Mouse (Mus musculus) T-cell, adult 2 months (primary cell): ENCODE results near the gene Scyl1.

Source experiments
- DNase-seq: peaks from one replicate; pipeline ENCODE4 v3.0.0; 2022; ENCODE audit warnings: low spot score

The Scyl1 gene

DNA sequence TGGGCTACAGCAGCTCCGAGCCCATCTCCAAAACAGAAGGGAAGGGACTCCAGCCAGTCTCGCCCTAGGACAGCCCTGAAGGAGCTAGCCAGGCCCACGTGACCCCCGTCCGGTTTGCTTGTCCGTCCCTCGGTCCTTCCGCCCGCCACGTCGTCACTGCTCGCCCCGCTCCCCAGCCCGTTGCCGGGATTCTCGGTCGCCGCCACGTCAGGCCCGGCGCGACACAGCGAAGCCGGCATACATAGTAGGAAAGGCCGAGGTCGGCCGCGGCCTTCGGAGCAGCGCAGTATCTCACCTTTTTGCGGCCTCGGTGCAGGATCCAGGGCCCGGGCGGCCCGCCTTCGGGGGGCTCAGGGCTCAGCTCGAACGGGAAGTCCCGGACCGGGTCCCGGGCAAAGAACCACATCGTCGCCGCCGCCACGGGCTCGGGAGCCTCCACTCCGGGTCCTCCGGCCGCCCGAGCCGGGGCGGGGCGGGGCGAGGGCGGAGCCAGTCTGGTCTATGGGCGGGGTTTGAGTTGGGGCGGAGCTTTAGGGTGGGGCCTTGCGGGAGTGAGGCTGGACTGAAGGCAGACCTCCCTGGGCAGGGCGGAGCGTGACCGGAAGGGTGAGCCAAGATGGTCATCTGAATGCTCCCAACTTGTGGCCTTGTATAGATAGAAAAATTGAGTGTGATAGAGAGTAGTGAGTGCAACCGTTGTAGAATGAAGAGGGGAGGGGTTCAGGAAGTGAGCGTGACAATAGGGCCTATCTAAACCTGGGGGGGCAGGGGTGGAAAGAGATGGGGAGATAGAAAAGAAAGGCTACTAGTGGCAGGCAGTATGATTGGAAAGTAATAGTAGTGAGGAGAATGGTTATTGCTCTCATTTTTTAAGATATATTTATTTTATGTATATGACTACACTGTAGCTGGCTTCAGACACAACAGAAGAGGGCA lies at the start of gene Scyl1:
Scyl1 (minus strand) TSS at position 495 of the 936 bp plus-strand sequence.
- peak; percentile 85 for DNase-seq

DNA sequence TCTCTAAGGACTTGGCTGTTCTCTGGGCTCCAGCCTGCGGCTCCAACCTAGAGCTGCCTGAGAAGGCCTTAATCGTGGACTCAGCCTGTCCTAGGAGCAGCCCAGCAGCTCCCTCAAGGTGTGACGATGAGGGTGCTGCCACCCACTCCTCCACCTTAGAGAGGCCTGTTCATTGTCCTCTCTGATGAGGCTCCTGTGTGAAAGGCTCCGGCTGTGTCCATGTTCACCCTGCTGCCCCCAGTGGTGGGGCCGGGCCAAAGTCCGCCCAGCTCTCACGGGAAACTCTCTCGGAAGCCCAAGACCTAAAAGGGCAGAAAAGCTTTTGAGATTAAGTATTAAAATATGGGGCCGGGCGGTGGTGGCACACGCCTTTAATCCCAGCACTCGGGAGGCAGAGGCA lies 48.3 kb upstream of the Scyl1 start:
- DNase-seq: no peak

DNA sequence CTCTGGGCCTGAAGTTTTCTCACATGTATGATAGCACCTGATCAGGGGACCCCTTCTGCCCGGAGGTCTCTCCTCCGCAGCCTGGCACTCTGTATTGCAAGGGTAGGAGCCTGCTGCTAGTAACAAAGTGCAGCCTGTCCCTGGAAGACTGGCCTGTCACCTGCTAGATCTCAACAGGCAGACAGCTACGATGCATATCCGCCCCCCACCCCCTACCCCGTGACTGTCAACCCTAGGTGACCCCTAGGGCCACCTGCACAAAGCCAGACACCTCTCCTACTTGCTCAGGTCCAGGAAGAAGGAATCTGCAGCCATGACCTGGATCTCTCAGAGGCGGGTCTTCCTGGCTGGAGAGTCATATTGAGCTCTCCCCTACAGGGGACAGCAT lies 47.4 kb upstream of the Scyl1 start:
- DNase-seq: no peak

DNA sequence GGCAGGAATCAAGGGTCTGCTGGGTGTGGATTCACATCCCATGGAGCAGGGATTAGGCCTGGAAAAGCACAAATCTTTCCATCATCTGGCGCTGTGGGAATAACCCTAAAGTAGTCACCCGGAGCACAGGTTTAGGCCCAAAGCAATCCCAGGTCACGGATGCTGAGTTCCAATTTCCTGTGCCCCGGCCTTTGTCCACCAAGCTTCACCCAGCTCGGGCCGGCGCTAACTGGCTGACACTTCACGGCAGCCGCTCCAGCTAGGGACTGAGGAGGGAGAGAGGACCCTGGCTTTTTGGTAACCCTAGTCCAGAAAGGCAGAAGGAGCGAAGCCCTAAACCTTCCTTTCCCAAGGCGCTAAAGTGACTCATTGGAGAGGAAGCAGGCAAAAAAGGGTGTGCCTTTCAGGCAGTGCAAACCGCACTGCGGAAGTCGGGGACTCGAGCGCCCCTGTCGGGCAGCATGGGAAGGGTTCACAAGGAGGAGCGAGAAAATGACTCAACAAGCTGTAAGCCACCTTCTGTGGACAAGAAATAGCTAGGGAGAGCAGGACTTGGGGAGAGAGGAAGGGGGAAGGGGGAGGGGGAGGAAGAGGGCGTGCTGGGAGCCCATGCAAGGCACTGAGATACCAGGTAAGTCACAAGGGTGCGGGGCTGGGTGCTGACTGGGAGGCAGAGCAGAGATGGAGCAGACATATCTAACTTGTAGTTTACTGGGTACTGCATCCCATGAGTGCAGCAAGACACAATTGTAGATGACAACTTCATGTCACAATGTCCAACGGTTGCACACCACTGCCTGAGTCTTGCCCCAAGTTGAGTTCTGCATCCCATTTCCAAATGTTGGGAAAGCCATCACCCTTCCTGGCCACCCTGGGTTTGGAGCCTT lies 46.7 kb upstream of the Scyl1 start:
- peak; percentile 87 for DNase-seq

DNA sequence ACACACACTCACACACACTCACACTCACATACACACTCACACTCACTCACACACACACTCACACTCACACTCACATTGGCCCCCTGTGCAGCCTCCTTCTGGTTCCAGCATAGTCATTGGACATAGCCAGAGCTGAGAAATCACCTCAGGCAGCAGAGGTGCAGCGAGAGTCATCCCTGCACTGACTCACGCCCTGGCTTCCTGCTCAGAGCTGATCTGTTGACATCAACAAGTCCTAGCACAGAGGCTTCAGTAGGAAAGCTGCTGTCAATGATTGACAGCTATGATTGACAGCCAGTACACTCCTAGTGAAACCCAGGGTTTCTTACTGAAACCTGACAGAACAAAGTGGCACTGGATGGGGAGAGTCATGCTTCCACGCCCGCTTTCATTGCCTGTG lies 44.7 kb upstream of the Scyl1 start:
- DNase-seq: peak; percentile 74

DNA sequence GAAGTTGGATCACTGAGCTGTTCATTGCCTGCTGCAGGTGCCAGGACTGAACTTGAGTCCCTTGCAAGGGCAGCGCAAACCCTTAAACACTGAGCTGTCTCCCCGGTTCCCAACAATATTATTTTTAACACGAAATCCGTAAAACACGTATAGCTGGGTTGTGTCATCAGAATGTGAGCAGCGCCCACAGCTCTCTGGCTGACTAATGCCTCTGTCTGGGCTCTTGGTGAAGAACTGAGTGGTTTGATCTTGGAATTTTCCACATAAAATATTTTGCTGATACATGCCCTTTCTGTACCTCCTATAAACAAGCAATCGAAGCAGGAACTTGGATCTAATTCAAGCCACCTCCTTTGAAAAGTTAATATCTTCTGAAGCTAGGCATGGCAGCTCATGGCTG lies 43.8 kb upstream of the Scyl1 start:
- no peak for DNase-seq

DNA sequence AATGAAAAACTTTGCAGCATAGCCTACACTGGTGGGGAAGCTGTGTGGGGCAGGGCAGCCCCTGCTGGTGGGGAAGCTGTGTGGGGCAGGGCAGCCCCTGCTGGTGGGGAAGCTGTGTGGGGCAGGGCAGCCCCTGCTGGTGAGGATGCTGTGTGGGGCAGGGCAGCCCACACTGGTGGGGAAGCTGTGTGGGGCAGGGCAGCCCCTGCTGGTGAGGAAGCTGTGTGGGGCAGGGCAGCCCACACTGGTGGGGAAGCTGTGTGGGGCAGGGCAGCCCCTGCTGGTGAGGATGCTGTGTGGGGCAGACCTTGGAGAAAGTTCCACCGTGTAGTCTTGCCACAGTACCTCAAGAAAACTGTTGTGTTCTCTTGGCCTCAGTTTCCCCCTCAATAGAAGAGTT lies 42.8 kb upstream of the Scyl1 start:
- peak; percentile 47 for DNase-seq

DNA sequence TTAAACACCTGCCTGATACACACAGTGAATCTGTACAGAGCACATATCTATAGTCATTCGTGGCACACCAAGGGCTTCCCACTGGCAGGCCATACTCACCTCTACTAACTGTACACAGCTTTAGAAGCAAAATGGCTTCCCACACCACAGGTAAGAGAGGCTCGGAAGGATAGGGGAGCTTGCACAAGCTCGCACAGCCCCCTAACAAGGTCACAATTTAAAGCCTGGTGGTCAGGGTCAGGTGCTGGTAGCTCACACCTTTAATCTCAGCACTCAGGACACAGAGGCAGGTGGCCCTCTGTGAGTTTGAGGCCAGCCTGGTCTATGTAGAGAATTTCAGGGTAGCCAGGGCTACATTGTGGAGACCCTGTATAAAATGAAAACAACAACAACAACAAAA lies 42.3 kb upstream of the Scyl1 start:
- DNase-seq: no peak

DNA sequence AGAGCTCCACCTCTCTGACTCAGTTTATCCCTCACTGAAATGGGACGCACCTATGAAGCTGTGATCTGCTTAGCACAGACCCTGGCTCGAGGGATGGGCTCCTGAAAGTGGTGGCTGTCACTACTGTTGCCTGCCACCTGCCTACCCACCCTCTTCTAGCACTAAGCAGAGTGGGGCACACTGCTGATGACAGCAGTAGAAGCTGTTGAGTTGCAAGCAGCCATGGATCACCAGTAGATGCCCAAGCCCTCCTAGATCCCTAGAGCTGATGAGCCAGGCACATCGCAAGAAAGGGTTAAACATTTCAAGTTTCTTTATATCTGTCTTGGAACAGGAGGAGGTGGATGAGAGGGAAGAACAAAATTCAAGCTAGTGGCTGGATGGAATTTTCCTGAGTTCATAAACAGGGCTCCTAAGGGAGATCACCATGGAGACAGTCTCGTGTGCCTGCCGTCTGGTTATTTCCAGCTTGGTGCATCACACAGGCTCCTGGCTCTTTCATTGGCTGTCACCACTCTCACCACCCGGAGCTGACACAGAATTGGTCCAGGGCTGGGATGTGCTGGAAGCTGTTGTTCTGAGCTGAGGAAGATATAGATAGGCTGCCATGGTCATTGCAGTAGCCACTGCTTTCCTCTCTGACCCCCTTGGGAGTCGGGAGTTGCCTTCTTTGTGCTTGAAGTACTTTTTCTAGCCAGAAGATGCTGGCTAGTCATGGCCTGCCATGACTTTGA lies 40.7 kb upstream of the Scyl1 start:
- DNase-seq: no peak

DNA sequence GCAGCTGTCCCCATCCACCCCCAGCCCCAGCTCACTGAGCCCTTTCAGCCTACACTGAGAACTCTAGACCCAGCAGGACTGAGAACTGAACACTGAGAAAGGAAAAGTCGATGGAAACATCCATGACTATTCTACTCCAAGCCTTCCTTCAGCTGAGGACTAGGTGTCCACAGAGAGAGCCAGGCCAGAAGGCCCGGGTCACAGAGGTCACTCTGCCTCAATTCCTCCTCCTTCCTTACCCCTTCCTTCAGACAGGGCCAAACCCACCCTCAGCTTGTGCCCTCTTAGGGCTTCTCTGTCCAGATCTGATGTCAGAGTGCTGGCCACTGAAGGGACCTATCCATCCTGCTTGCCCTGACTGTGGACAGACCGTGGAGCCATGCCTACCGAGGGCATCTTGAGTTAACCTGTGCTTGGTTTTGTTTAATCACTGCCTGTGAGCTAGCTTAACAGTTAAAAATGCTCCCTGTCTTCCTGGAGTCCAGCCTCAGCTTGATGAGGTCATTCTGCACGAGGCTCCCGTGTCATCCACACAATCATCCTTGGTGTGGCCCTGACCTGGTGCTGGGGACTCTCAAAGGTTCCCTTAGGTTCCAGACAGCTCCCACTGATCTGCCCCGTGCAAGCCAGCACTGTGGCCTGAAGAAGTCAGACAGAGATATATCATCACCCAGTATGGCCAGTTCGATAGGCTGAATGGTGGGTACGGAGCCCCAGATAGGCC lies 39.8 kb upstream of the Scyl1 start:
- no peak for DNase-seq

DNA sequence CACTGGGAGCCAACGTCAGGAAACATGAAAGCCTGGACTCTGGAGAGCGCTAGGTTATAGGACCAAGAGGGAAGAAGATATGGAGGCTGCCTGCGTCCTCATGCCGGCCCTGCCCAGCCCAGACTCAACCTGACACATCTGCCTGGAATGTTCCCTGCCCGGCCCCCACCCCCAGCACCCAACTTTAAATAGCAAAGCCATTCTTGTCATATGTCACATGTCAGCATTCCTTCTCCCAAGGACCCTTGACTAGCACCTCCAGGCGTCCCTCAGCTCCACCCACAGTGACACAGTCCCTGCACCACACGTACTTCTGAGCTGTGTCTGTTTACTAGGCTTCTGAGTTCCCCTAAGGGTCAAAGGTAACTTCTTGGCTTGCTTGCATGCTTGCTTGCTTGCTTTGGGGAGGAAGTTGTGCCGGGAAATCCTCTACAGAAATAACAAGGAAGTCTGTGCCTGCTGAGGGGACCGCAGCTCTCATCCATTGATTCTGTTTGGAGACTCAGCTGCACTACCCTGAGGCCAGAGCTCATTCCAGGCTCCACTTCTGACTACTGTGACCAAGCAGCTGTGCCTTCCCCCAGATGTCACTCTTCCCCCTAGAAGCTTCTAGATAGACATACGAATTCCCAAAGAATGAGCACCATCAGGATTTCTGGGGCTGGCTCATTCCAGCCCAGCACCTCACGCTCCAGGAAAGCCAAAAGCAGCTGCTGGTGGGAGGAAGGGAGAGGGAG lies 39.1 kb upstream of the Scyl1 start:
- DNase-seq: no peak

DNA sequence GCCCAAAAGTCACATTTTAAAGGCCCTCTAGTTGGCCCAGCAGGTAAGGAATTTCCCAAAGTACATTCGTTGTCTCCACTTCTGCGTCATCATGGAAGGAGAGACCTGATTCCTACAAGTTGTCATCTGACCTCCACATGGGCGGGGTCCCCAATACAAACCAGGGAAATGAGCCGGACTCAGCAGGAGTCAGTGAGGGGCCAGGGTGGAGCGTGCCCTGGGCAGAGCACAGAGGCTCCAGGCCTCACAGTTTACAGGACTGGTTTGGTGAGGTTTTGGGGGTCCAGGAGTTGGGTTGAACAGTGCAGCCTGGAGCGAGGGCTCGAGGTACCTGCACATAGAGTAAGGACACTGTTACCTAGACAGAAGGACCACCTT lies 38.5 kb upstream of the Scyl1 start:
- no peak for DNase-seq

DNA sequence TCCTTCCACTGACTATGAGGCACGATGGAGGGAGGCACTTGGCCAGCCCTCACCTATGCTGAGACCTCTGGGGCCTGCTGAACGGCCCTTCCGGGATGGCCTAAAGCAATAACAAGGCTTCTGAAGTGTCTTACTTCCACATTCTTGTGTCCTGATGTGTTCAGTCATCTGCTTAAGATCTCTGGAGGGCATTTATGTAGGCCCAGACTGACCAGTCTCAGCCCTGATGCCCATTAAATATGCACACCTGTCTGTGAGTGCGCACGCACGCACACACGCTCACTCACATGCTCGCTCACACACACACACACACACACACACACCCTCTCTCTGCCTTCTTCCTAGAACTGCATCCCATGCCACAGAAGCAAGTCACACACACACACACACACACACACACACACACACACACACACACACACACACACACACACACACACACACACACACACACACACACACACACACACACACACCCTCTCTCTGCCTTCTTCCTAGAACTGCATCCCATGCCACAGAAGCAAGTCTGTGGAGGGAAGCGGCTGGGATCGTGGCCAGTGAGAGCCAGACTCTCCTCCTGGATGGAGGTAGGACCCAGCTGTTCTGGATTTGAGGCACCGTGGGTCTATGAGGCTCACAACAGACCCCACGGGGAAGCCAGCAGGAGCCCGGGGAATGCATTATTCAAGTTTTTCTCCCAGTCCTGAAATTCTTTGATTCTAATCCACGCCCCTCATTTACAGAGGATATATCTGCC lies 37.9 kb upstream of the Scyl1 start:
- DNase-seq: no peak

DNA sequence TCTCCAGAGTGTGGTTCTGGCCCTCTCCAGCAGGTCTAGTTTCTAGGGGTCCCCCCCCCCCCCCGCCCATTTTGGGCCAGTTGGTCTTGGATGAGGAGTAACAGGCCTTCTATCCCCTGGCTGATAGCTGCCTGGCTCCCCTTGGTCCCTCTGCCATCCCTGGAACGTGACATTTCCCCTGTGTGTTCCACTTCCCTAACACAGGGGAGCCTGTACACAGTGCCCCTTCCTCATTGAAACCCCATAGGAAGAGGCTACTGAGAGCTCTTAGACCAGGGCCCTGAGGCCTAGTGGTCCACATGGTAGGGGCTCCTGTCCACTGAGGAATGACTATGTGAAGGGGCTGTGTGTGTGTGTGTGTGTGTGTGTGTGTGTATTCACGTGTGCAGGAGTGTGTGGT lies 36.5 kb upstream of the Scyl1 start:
- no peak for DNase-seq

DNA sequence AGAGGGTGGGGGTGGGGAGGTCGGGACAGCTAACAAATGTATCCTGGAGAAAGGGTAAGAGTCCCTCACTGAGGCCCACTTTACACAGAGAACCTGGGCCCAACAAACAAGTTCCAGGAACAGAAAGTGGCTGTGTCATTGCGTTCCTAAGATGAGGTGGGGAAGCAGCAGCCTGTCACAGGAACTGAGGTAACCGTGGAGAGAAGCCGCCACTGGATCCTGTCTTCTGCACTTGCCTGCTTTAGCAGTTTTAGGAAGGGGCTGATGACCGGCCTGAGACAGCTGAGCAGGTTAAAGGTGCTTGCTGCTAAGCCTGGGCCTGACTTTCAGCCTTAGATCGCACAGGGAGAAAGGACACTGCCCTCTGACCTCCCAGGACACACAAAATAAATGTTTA lies 35.6 kb upstream of the Scyl1 start:
- DNase-seq: peak; percentile 30

DNA sequence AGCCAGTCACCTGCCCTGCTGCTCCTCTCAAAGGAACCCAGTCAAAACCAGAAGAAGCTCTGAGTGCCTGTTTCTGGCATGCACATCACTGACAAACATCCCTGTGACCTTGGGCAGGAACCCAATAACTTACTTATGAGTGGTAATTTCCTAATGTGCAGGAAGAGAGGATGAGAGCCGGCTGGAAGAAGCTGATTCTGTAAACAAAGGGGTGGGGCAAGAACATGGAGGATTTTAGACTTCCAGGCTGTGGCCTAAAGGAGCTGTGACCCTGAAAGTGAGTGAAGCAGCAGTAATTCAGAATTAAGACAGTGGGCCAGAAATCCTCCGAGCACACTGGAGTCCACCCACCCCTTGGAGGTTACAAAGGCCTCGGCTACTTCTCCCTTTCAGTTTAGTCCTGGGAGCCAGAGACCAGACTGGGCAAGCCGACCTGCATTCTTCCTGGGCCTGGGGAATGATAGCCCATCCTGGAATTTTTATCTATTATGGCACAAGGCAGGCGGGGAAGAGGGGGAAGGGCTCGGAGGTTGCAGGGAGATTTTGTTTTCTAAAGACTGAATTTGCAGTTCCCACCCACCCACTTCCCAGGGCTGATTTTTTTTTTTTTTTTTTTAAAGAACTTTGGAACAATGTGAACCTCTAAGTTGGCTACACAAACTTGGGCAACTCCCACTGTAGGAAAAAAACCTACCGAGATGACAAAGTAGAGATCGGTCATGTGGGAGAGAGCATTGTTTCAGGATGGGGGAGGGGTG lies 35.0 kb upstream of the Scyl1 start:
- DNase-seq: no peak

DNA sequence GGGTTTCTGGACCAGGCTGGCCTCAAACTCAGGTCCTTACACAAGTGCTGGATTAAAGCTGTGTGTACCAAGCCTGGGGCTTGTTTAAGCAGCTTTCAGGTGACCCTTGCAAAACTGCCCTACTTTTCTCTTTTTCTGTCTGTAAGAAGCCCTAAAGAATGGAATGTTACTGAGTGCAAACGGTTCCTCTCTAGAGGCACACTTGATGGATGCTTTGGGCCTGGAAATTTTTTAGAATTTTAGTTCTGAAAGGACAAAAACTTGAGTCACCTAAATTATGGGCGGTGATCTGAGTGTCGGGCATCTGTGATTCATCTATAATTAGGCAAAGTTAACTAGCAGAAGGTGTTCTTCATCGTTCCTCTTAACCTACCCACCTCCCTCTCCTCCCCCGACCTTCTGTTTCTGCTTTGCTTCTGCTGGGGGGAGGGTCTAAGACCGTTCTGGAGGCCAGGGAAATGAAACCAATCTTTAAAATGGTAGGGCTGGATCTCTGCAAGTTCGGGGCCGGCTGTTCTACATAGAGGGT lies 33.2 kb upstream of the Scyl1 start:
- DNase-seq: no peak

DNA sequence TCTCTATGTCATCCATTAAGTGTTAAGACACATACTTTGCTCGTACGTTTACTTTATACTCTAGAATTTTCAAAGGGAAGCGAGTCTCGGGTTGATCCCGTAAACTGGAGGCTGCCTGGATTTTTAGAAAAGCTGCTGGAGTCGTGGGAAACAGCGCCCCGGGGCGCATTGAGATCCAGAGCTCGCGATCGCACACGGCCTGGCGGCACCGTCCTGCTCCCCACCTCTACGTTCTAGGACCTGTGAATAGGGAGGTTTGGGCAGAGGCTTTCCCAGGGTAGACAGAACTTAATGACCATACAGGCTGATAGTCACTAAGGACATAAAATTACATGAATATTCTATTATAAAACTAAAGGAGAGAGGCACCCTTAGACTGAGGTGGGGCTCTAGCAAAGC lies 32.7 kb upstream of the Scyl1 start:
- DNase-seq: no peak
